Mouse (Mus musculus): ENCODE results near the gene Rrp15.

Gene Rrp15

GRCm38 (mm10) chr1:186721846-186722245, 27.3 kb downstream of the Rrp15 start:
- peaks cover 37% of the 10 kb centered on the region for H3K4me1 ChIP-seq (replicated peaks; ENCODE audit: low read depth, low read length)
- TF ChIP-seq POU5F1 (IDR thresholded peaks at IDR 0.05; ENCODE audit: borderline replicate concordance, low read length) (no peak), NANOG (IDR thresholded peaks at IDR 0.05; ENCODE audit: borderline replicate concordance, low read length) (no peak), CTCF (conservative IDR thresholded peaks at IDR 0.05; ENCODE audit: low read length) (peak; percentile 95)
- H3K27me3 ChIP-seq (ENCODE audit: insufficient read depth, low read length): no peaks in the 10 kb centered on the region
- peaks cover 76% of the 10 kb centered on the region for H3K36me3 ChIP-seq (ENCODE audit: insufficient read depth, low read length)
- no peaks in the 10 kb centered on the region for H3K9me3 ChIP-seq (ENCODE audit: low read length)
- H3K4me3 ChIP-seq (replicated peaks; ENCODE audit: low read length): no peak overlapping the region

DNA sequence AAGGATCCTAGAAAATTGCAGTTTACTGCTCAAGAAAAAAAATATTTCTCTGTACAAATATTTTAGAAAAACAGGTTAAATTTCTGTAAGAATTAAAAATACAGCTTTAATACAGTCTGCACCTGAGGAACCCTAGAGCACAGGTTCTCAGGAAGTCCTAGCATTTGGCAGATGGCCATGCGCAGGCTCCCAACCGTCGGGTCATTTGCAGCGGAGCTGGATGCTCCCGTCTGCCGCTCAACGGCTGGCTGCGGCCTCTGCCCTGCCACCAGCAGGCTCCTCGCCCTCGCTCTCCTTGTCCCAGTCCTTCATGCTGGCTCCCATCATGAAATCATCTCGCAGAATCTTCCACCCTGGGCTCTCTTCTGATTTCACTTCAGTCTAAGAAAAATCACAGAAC, 28.0 kb downstream of the Rrp15 start:
- TF ChIP-seq NANOG (IDR thresholded peaks at IDR 0.05; ENCODE audit: borderline replicate concordance, low read length) (no peak), POU5F1 (IDR thresholded peaks at IDR 0.05; ENCODE audit: borderline replicate concordance, low read length) (no peak), CTCF (conservative IDR thresholded peaks at IDR 0.05; ENCODE audit: low read length) (no peak)
- Histone ChIP-seq H3K9me3 (ENCODE audit: low read length) (no peaks in the 10 kb centered on the region), H3K27me3 (ENCODE audit: insufficient read depth, low read length) (no peaks in the 10 kb centered on the region), H3K4me1 (replicated peaks; ENCODE audit: low read depth, low read length) (peaks cover 35% of the 10 kb centered on the region), H3K4me3 (replicated peaks; ENCODE audit: low read length) (no peak overlapping the region), H3K36me3 (ENCODE audit: insufficient read depth, low read length) (peaks cover 79% of the 10 kb centered on the region)

DNA sequence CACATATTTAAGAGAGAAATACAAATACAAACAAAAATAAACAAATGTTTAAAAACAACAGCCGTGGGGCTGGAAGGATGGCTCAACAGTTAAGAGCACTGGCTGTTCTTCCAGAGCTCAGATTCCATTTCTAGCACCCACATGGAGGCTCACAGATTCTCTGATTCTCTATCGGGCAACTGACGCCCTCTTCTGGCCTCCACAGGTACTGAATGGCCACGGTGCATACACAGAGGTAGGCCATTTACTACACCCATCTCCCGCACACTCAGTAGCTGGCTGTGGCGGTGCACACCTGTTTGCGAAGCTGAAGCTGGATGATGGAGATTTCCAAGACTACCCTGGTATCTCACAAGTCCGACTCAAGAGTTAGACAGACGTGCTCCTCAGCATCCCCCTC, 29.4 kb downstream of the Rrp15 start:
- Histone ChIP-seq H3K4me3 (replicated peaks; ENCODE audit: low read length) (no peak overlapping the region), H3K9me3 (ENCODE audit: low read length) (no peaks in the 10 kb centered on the region), H3K27me3 (ENCODE audit: insufficient read depth, low read length) (no peaks in the 10 kb centered on the region), H3K36me3 (ENCODE audit: insufficient read depth, low read length) (peaks cover 84% of the 10 kb centered on the region), H3K4me1 (replicated peaks; ENCODE audit: low read depth, low read length) (peaks cover 32% of the 10 kb centered on the region)
- TF ChIP-seq CTCF (conservative IDR thresholded peaks at IDR 0.05; ENCODE audit: low read length) (peak; percentile 93), NANOG (IDR thresholded peaks at IDR 0.05; ENCODE audit: borderline replicate concordance, low read length) (no peak)

DNA sequence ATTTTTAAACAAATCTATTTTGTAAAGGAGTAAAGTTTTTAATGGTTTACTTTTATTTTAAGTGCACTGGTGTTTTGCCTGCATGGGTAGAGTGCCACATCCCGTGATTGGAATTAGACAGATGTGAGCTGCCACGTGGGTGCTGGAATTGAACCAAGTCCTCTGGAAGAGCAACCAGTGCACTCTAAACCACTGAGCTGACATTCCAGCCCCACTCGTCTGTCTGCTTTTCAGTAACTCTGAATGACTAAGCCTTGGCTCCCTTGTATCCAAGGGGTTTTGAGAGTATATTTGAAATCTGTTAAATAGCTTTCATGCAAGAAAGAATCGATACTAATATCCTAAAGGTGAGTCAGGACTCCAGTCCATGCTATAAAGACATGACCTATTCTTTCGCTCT, 30.3 kb downstream of the Rrp15 start:
- Histone ChIP-seq H3K4me1 (replicated peaks; ENCODE audit: low read depth, low read length) (peaks cover 24% of the 10 kb centered on the region), H3K4me3 (replicated peaks; ENCODE audit: low read length) (no peak overlapping the region), H3K36me3 (ENCODE audit: insufficient read depth, low read length) (peaks cover 81% of the 10 kb centered on the region), H3K9me3 (ENCODE audit: low read length) (no peaks in the 10 kb centered on the region), H3K27me3 (ENCODE audit: insufficient read depth, low read length) (no peaks in the 10 kb centered on the region)
- no peak for TF ChIP-seq CTCF (conservative IDR thresholded peaks at IDR 0.05; ENCODE audit: low read length)
- no peak for TF ChIP-seq NANOG (IDR thresholded peaks at IDR 0.05; ENCODE audit: borderline replicate concordance, low read length)
- no peak for TF ChIP-seq POU5F1 (IDR thresholded peaks at IDR 0.05; ENCODE audit: borderline replicate concordance, low read length)

GRCm38 (mm10) chr1:186714980-186715896, 33.9 kb downstream of the Rrp15 start:
- no peaks in the 10 kb centered on the region for H3K9me3 ChIP-seq (ENCODE audit: low read length)
- H3K4me1 ChIP-seq (replicated peaks; ENCODE audit: low read depth, low read length): 0 out of 2 replicates have a peak, but pooled peaks cover 1% of the 10 kb centered on the region
- no peak for TF ChIP-seq CTCF (conservative IDR thresholded peaks at IDR 0.05; ENCODE audit: low read length)
- no peak for TF ChIP-seq NANOG (IDR thresholded peaks at IDR 0.05; ENCODE audit: borderline replicate concordance, low read length)
- no peak for TF ChIP-seq POU5F1 (IDR thresholded peaks at IDR 0.05; ENCODE audit: borderline replicate concordance, low read length)
- H3K36me3 ChIP-seq (ENCODE audit: insufficient read depth, low read length): peaks cover 60% of the 10 kb centered on the region
- H3K4me3 ChIP-seq (replicated peaks; ENCODE audit: low read length): no peak overlapping the region
- H3K27me3 ChIP-seq (ENCODE audit: insufficient read depth, low read length): no peaks in the 10 kb centered on the region

GRCm38 (mm10) chr1:186714215-186714614, 34.9 kb downstream of the Rrp15 start:
- H3K9me3 ChIP-seq (ENCODE audit: low read length): no peaks in the 10 kb centered on the region
- H3K4me1 ChIP-seq (replicated peaks; ENCODE audit: low read depth, low read length): no peaks in the 10 kb centered on the region
- no peaks in the 10 kb centered on the region for H3K27me3 ChIP-seq (ENCODE audit: insufficient read depth, low read length)
- H3K4me3 ChIP-seq (replicated peaks; ENCODE audit: low read length): no peak overlapping the region
- H3K36me3 ChIP-seq (ENCODE audit: insufficient read depth, low read length): peaks cover 50% of the 10 kb centered on the region
- TF ChIP-seq POU5F1 (IDR thresholded peaks at IDR 0.05; ENCODE audit: borderline replicate concordance, low read length) (no peak), CTCF (conservative IDR thresholded peaks at IDR 0.05; ENCODE audit: low read length) (no peak), NANOG (IDR thresholded peaks at IDR 0.05; ENCODE audit: borderline replicate concordance, low read length) (no peak)

DNA sequence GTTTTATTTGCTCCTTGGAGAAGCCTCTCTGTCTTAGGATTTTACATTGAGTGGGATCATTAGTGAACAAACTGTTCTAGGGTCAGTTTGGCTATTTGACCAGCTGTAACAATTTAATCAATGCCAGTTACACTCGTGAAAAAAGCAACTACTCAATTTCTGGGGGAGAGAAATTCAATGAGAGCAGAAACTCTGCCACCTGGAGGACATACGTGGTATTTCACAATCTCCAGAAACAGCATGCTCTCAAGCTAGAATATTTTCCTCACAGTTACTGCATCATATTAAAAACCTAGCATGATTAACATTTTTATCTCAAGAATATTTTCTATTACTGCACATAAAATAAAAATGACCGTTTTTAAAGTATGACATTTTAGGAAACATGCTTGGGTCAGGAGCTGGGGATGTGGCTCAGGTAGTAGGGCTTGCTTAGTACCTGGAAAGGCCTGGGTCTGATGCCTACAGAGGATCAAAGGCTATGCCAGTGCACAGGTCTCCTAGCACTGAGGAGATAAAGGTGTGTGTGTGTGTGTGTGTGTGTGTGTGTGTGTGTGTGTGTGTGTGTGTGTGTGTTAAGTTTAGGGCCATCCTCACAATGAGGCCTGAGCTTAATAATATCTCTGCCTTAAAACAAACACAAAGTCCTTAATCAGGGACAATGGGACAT, 36.2 kb downstream of the Rrp15 start:
- H3K36me3 ChIP-seq (ENCODE audit: insufficient read depth, low read length): peaks cover 37% of the 10 kb centered on the region
- peak; percentile 80 for TF ChIP-seq CTCF (conservative IDR thresholded peaks at IDR 0.05; ENCODE audit: low read length)
- TF ChIP-seq POU5F1 (IDR thresholded peaks at IDR 0.05; ENCODE audit: borderline replicate concordance, low read length): no peak
- TF ChIP-seq NANOG (IDR thresholded peaks at IDR 0.05; ENCODE audit: borderline replicate concordance, low read length): no peak
- H3K4me3 ChIP-seq (replicated peaks; ENCODE audit: low read length): no peak overlapping the region
- H3K27me3 ChIP-seq (ENCODE audit: insufficient read depth, low read length): peaks cover 3% of the 10 kb centered on the region; the same call in 1 of the 2 replicates
- H3K4me1 ChIP-seq (replicated peaks; ENCODE audit: low read depth, low read length): no peaks in the 10 kb centered on the region
- H3K9me3 ChIP-seq (ENCODE audit: low read length): peaks cover under 1% of the 10 kb centered on the region; the same call in 1 of the 2 replicates

GRCm38 (mm10) chr1:186705915-186706248, 43.3 kb downstream of the Rrp15 start, which contains the start of gene Tgfb2:
TSS of gene Tgfb2 (minus strand) at chr1:186705989.
- Histone ChIP-seq H3K4me3 (replicated peaks; ENCODE audit: low read length) (peak within 1 kb of the TSS; percentile 80), H3K36me3 (ENCODE audit: insufficient read depth, low read length) (no peaks in the 10 kb centered on the region), H3K27me3 (ENCODE audit: insufficient read depth, low read length) (peaks cover 59% of the 10 kb centered on the region), H3K9me3 (ENCODE audit: low read length) (peaks cover 15% of the 10 kb centered on the region), H3K4me1 (replicated peaks; ENCODE audit: low read depth, low read length) (peaks cover 18% of the 10 kb centered on the region)
- TF ChIP-seq NANOG (IDR thresholded peaks at IDR 0.05; ENCODE audit: borderline replicate concordance, low read length) (no peak), POU5F1 (IDR thresholded peaks at IDR 0.05; ENCODE audit: borderline replicate concordance, low read length) (no peak), CTCF (conservative IDR thresholded peaks at IDR 0.05; ENCODE audit: low read length) (no peak)
